ENCODE assay signal across 10 mouse cellular contexts in the genomic region with DNA sequence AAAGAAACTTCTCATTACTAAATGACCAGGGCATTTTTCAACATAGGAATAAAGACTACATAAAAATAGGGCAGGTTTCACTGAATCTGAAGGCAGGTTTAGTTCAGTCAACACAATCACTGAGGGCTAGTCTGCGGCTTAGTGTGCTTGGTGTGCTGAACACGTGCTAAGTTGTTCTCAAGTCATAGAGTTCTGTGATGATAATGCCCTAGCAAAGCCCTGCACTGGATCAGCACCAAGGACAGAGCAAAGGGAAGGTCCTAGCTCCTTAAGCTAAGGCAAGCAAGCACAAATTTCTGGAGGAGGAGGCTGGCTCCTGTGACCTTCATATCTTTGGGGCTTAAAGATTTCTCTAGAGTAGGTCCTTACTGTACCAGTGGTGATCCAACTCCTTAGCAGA.
DNase-seq lines count a peak whose midpoint lies in the region; TF ChIP-seq lines count a peak whose summit lies in the region.
"Had no signal": no experiment of that assay in that cellular context is flagged by ENCODE, and none has a peak within 500 bp of the region (broad histone marks: within the 10 kb centered on the region; RNA-seq: fewer than 3 reads in every experiment).

No protein-coding gene starts in this region.

- WGBS in thymus, adult 2 months: 26% methylated on average over 2 of the region's 2 CpGs

- peak; percentile 29 to 72 for DNase-seq in adrenal gland, adult (ENCODE audit: inconsistent age in 2 of 2, low spot score in 1 of 2)
- no peak for DNase-seq in adrenal gland, adult 18-20 months (ENCODE audit: low spot score in 2 of 2)
- DNase-seq in thymus, postnatal 4 days: peak; percentile 7
- no peak for DNase-seq in thymus, postnatal 14 days
- DNase-seq in kidney, postnatal 14 days: peak; percentile 65
- DNase-seq in ovary, postnatal 36 days (ENCODE audit: low spot score): peak; percentile 58
- no peak for DNase-seq in layer of hippocampus, adult 8-10 months (ENCODE audit: low spot score in 2 of 2)
- DNase-seq in thymus, adult 2 months: no peak

- TF ChIP-seq POLR2A in thymus, adult 2 months (IDR thresholded peaks at IDR 0.05; ENCODE audit: control insufficient read depth, extremely low read depth, insufficient read depth, low read length, poor library complexity): no peak

- no peak for TF ChIP-seq CTCF in thymus, adult 2 months (IDR thresholded peaks at IDR 0.05; ENCODE audit: borderline replicate concordance, control insufficient read depth, extremely low read depth, insufficient read depth, low read length, poor library complexity)

- H3K4me1 ChIP-seq in thymus, adult 2 months (replicated peaks; ENCODE audit: control insufficient read depth, insufficient read depth, low read length): no peaks in the 10 kb centered on the region
- H3K4me1 ChIP-seq: neural tube, embryonic 12.5 days had no signal

- no peaks in the 10 kb centered on the region for H3K36me3 ChIP-seq in thymus, adult 2 months (ENCODE audit: control insufficient read depth, insufficient read depth, low read length)
- H3K36me3 ChIP-seq: neural tube, embryonic 12.5 days had no signal

- H3K27ac ChIP-seq in thymus, adult 2 months (ENCODE audit: control insufficient read depth, insufficient read depth, low read length): no peak overlapping the region
- H3K27ac ChIP-seq: neural tube, embryonic 12.5 days had no signal

- H3K4me3 ChIP-seq in thymus, adult 2 months (ENCODE audit: control insufficient read depth, insufficient read depth, low read length): no peak overlapping the region
- H3K4me3 ChIP-seq: erythroblast, embryonic 14.5 days; neural tube, embryonic 12.5 days had no signal

- no peaks in the 10 kb centered on the region for H3K27me3 ChIP-seq in thymus, adult 2 months (ENCODE audit: control insufficient read depth, insufficient read depth, low read length)
- H3K27me3 ChIP-seq: neural tube, embryonic 12.5 days had no signal

Comparison
In these comparisons a context has a peak if more than half of its experiments do, and no peak if none do; other contexts are left out.
1. DNase-seq: peak in adrenal gland, adult (2 of 2), thymus, postnatal 4 days (single experiment), kidney, postnatal 14 days (single experiment) and ovary, postnatal 36 days (single experiment); none in adrenal gland, adult 18-20 months (0 of 2), thymus, postnatal 14 days (single experiment), layer of hippocampus, adult 8-10 months (0 of 2) and thymus, adult 2 months (single experiment).